Mouse (Mus musculus) thymus, adult 18-20 months (tissue): ENCODE results near the gene Mthfsd.

Experiments
- DNase-seq, 2 experiments: peaks; one replicate each; pipeline ENCODE4 v3.0.0; 2022; ENCODE audit warnings: mixed read lengths in 2 of 2

Mthfsd gene

DNA sequence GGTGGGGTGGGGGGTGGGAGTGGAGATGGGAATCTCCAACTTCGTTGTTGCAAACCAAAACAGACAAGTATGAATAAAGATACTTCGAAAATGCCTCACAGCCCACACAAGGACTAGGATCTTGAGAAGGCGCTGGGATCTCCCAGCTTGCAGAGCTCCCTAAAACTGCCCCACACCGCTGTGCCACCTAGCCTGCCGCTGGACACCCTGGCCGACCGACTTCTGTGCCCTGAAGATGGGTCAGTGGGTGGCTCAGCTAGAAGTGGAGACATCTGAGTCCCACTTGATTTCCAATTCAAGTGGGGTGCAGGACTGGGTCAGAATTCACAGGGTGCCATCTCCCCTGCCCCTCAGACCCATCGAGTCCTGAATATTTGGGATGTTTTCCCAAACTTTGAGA is 13.5 kb upstream of the Mthfsd start:
- no peak for DNase-seq

DNA sequence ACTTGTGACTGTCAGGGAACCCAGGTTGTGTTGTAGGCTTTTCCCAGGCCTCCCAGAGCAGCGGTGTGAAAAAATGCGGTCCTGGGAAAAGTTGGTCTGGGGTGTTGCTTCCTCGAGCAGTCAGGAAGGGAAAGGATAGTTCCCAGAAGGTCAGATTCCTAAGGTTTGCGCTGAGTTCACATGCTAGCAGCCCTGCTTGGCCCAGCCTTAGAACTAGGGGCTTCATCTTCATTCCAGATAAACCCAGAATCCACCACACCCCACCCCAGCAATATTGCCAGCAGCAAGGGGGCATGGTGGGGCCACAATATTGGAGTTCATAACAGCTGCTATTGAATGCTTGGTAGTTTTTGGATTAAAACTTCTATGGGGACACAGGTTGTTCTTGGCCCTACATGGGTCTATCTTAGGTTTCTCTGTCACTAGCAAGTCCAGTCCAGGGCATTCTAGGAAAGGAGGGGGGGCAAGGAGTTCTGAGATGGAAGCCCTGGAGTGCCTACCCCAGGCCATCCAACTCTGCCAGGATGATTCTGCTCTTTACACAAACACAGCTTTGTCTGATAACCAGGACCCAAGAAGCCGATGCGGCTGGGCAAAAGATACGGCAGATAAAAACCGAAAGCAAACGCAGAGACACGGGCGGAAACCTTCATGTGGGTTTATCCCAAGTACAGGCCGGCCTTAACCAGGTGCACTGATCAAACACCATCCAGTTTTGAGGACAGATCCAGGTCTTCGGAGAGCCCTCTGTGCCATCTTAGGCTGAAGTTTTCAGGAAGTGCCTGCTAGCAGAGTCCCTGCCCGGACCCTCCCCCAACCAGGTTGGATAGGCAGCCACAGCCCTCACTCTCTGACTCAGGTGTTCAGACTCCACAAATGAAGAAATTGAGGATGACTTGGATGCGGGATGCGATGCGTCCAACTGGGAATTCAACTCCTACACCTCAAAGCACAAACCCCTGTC is 12.5 kb upstream of the Mthfsd start:
- DNase-seq: no peak

DNA sequence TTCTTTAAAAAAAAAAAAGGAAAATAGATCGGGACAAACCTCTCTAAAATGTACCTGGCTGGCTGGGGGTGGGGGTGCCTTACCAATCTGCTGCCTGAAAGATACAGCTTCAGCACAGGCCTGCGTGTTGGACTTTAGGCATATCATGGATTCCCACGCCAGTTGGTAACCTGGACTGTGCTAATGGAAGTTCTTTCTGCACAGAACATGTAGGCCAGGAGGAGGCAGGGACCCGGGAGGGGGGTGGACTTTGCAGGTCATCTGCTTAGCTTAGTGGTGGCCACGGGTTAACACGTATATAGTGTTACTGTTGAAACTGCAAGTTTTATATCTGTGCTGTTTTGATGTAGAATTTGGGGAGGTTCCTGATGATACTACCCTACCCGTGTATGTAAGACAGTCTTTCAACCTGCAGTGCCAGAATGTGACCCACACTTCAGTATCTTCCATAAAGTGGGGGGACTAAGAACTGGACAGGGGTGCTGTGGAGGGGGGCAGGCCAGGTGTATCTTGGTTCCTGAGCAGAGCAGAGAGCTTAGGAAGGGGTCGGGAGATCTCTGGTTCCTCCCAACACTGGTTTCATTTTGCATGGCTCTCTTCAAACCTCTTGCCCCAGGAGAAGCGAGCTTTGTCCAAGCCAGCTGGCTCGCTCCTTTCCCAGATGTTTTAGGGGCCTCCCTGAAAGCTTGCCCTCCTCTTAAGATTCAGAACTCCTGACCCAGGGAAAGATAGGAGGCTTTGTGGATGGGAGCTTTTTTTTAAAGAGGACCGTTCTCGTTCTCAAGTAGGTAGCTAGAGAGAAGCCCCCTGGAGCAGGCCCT is 11.7 kb upstream of the Mthfsd start:
- no peak for DNase-seq

DNA sequence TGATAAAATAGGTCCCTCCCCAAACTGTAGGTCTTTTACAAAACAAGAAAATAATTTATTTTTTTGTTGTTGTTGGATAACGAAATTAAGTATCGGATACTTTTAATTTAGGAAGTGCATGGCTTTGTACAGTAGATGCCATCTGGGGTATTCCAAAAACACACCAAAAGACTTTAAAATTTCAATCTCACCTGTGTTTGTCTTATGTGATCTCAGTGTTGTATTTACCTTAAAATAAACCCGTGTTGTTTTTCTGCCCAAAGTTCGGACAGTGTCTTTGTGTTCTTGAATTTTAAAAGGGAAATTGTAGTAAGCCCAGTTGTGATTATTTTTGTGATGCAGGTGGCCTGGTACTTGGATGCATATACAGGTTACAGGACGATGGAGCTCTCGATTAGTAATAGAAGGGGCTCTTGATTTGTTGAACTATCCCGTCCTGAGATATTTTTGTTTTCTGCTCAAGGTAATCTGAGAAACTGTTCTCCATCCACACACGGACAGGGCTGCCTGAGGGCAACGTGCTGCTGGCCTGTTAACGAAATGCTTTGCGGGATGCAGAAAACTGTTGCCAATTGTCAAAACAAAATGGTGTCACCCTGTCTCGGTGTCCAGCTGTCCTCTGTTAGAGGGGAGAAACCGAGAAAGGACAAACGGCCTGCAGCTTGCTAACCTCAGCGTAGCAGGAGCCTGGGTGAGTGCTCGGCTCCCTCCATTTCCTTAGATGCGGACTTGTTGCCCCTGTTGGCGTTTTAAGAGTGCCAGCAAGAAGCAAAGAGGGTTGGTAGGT is 10.6 kb upstream of the Mthfsd start:
- DNase-seq: no peak

DNA sequence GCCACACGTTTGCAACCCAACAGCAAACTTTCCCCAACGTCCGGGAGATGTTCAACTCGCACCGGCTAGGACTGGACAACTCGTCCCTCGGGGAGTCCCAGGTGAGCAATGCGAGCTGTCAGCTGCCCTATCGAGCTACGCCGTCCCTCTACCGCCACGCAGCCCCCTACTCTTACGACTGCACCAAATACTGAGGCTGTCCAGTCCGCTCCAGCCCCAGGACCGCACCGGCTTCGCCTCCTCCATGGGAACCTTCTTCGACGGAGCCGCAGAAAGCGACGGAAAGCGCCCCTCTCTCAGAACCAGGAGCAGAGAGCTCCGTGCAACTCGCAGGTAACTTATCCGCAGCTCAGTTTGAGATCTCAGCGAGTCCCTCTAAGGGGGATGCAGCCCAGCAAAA is 9.7 kb upstream of the Mthfsd start:
- no peak for DNase-seq

DNA sequence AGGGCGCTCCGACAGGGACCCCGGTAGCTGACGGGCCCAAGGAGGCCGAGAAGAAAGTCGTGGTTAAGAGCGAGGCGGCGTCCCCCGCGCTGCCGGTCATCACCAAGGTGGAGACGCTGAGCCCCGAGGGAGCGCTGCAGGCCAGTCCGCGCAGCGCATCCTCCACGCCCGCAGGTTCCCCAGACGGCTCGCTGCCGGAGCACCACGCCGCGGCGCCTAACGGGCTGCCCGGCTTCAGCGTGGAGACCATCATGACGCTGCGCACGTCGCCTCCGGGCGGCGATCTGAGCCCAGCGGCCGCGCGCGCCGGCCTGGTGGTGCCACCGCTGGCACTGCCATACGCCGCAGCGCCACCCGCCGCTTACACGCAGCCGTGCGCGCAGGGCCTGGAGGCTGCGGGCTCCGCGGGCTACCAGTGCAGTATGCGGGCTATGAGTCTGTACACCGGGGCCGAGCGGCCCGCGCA is 9.0 kb upstream of the Mthfsd start:
- DNase-seq: no peak

DNA sequence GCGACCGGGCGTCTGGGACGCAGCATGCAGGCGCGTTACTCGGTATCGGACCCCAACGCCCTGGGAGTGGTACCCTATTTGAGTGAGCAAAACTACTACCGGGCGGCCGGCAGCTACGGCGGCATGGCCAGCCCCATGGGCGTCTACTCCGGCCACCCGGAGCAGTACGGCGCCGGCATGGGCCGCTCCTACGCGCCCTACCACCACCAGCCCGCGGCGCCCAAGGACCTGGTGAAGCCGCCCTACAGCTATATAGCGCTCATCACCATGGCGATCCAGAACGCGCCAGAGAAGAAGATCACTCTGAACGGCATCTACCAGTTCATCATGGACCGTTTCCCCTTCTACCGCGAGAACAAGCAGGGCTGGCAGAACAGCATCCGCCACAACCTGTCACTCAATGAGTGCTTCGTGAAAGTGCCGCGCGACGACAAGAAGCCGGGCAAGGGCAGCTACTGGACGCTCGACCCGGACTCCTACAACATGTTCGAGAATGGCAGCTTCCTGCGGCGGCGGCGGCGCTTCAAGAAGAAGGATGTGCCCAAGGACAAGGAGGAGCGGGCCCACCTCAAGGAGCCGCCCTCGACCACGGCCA is 8.5 kb upstream of the Mthfsd start:
- no peak for DNase-seq

DNA sequence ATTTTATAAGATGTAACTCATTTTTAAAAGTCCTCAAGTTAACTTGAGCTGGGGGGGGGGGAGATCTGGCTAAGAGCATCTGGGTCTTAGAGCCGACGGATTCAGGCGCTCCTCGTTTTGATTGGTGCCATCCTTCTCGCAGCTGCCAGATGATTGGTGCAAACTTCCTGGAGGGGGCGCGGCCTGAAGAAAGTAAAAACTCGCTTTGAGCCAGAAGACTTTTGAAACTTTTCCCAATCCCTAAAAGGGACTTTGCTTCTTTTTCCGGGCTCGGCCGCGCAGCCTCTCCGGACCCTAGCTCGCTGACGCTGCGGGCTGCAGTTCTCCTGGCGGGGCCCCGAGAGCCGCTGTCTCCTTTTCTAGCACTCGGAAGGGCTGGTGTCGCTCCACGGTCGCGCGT is 7.8 kb upstream of the Mthfsd start, which contains the start of gene Foxc2:
Gene Foxc2 (plus strand): TSS at position 224 of the 400 bp plus-strand sequence.
- DNase-seq: peak; percentile 49 to 59

DNA sequence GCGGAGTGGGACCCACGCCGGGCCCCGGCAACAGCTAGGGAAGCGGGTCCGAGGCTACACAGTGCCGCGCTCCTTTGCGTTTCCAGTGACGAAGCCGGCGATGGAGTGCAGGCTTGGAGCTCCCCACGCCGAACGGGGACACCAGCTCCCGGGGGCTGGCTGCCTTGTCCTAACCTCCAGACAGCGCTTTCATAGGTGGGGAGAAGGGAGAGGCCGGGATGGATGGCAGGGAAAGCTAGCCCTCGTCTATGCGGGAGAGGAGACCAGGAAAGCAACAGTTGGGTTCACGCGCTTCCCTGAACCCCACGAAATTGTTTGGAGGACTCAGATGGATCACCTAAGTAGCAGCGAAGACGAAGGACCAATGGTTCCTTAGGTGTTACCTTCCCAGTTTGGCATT is 6.9 kb upstream of the Mthfsd start:
- no peak for DNase-seq

DNA sequence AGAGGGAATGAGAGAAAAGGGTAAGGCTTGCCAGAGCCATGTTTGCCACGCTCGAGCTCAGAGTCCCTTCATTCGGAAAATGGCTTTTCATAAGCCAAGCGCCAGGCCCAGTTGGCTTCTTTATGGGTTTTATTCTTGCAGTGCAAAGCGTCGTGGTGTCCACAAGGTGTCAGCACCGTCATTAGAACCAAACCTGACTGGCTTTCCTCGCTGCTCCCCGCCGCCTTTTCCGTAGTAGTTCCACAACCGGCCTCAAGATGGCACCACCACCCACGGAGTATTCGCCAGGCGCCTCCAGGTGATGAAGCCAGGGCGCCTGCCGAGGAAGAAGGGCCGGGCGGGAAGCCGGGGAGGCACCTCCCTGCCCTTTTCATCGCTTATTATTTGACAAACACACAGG is 5.1 kb upstream of the Mthfsd start:
- DNase-seq: peak; percentile 85 to 86

DNA sequence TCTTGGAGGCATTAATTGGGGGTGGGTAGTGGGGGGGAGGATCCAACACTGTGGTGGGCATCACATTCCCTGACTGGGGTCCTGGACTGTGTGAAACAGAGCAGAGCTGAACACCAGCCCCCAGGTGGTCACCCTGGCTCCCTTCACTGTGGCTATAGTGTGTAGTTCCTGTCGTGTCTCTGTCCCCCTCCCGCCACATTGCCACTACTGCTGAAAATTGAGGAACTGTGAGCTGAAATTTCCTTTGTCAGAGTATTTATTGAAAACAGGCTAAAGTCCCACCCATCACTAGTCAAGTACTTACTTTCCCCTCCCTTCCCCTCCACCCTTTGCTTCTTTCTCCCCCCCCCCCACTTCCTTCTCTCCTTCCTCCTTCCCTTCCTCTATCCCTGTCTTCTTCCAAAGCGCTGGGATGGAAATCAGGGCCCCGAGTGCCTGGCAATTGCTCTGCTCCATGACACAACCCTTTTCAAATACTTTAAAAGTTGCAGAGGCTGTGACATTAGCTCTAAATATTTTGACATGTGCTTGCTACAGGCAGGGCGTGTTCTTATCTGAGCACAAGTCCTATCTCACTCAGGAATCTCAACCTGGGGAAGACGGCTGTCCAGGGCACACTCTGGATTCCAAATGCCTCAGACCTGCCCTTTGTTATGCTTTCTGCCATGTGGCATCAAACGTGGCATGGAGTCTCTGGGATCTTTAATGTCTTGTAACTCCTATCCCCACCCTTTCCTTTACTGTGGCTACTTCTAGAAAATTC is 3.1 kb upstream of the Mthfsd start:
- no peak for DNase-seq

DNA sequence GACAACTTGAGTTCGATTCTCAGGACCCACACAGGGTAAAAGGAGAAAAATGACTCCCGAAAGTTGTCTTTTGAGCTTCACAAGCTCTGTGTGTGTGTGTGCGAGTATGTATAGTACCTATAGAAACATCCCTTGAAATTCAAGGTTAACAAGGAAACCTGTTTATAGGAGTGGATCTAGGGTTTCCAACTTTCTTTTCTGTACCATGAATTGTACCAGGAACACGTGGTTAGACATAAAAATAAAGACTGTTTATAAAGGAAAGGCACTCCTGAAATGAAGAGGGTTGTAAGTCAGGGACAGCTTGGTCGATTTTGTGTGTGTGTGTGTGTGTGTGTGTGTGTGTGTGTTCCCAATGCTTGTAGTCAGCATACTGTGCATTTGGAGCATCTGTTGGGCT is 465 bp upstream of the Mthfsd start:
- no peak for DNase-seq

DNA sequence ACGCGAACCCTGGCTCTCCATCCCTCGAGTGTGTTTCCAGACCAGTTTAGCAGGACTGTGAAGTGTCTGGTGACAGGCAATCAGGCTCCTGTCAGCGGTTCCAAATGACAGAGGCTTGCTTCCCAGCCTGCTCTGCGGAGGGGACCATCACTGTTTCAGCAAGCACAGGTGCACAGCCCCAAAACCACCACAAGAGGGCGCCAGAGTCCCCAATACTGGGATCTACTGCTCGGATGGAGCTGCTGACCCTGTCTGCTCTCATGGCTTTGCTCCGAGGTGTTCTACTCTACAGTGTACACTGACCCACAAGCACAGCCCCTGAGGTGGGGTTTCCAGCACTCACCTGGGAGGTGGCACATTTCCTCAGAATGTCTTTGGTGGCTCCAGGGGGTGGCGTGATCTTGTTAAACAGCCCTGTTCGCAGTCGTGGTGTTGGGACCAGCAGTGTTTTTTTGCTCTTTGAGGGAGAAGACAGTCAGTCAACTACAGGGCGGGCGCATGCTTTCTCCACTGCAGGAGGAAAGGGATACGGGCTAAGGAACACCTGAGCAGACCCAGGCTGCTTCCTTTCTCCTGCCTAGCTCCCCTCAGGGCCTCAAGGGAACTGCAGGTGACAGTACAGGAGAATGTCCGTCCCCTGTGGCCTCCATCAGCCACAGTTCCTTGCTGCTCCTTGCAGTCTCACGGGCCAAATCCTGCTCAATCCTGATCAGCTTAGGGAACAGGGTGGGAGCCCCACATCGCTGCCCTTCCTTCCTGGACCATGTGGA is 4.0 kb downstream of the Mthfsd start:
- peak; percentile 35 to 37 for DNase-seq

DNA sequence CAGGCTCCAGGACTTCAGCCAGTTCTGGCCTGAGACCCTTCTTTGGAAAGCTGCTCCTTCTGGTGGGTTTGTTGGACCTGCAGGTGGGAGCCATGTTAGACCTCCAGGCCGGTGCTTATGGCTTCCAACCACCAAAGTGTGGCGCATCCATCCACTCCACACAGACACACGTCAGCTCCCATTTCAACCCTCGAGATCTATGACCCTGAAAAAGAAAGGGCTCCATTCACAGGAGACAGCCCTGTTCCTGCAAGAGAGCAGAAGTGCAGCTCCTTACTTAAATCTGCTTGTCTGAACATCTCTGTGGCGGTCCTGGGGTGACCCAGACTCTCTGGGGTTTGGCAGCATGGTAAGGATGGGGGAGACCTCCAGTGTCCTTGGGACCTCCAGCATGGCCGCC is 14.7 kb downstream of the Mthfsd start:
- DNase-seq: no peak

DNA sequence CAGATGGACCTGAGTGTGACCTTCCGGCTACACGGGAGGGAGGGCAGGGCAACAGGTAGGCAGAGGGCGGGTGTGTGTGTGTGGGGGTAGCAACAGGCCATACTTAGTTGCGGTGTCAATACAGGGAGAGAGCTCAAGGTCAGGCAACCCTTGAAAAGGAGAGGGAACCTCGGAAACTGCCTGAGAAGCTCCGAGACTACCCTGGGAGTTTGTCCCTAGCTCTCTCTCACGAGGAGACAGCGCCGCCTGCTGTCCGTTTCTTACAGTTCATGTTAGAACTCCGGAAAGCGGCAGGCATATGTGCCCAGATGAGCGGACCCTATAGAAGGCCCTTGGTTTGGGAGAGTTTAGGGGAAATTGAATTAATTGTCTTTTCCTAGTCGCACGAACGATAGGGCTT is 15.6 kb downstream of the Mthfsd start:
- DNase-seq: peak; percentile 46

DNA sequence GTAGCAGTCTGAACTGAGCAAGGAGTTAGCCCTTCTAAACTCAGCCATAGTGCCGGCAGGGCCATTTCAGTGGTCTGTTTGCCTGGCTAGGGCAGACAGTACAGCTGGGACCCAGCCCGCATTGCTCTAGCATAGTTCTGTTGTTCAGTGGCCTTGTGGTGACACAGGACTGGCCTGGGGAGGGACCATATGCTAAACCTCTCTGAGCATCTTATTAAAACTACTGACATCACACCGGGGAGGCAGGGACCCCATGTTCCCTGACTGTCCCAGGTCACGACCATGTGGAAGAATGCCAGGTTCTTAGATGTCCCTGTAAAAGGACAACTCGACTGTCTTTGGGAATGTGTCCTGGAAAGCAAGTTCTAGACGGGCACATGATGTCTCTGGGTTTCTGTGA is 16.1 kb downstream of the Mthfsd start:
- DNase-seq: no peak

DNA sequence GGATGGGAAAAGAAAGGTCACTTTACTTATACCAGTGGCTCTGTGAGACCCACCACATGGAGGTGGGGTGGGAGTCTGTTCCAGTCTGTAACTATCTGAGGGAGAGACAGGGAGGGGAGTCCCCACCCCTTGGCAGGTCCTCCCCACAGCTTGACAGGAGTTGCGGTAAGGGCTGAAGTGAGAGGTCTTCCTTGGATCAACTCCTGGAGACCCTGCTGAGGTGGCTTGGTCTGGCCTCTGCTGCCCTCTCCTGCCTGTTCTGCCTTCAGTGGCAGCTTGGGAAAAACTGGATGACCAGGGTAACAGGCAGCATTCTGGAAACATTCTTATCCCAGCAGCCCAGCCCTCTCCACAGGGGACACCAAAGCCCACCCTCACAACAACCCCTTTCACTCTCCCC is 17.5 kb downstream of the Mthfsd start:
- no peak for DNase-seq

DNA sequence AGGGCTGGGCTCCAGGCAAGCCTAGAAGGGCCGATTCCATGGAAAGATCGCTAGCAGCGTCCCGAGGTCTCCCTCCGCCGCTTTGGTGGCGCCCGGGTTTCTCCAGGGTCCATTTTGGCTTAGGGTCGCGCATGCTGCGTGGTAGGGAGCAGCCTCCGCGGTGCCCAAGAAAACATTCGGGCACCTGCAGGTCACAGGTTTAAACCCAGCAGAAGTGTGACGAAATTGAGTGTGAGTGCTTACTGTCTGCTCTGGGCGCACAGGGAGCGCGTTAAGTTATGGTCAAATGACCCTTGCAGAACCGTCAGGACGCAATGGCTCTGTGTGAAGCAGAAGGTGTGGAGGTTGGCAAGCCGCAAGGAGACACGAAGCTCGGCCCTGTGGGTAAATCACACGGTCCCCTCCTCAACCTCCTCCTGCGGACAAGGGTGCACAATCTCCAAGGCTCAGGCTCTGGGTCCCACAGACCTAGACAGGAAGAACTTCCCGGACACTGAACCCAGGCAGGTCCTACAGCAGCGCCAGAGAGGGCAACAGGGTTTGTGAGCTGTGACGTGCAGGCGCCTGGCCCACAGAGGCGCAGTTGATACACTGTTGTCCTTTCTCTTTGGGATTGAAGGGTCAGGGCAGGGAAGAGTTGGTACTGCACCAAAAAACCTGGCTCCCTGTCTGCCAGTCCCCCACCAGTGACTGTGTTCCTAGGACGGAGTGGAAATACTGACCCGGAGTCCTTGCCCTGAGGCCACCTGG is 18.4 kb downstream of the Mthfsd start:
- DNase-seq: no peak

DNA sequence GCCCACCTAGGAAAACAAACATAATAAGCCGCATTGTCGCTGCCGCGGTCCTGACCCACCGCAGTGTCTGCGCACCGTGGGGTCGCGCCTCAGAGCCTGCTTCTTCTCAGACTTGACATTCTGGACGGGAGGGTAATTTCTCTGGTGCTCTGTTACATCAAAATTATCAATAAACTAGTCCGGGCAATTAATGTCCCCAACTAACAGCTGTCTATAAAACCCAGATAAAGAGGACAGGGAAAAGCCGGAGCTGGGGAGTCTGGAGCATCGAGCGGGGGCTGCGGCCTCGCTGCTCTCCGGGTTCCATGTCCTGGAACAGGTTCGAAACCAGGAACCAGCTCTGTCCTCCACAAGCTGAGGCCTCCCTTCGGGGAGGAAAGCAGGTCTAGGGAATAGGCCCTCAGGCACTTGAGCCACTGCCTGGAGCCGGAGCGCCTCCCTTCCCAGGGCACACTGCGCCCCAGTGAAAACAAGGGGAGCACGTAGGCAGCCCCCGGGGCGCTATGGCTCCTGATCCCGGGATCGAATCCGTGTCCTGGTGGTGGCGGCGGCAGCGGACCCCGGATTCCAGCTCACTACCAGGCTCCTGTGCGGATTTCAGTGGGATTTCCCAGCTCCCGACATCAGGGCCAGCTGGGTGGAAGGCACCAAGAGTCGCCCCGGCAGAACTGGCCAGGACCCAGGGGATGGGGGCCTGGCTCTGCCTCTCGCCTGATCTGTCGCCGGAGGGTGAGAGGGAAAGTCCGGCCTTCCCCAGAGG is 19.1 kb downstream of the Mthfsd start:
- no peak for DNase-seq
